Mouse (Mus musculus): ENCODE results near the gene Thnsl1.

The Thnsl1 gene

DNA sequence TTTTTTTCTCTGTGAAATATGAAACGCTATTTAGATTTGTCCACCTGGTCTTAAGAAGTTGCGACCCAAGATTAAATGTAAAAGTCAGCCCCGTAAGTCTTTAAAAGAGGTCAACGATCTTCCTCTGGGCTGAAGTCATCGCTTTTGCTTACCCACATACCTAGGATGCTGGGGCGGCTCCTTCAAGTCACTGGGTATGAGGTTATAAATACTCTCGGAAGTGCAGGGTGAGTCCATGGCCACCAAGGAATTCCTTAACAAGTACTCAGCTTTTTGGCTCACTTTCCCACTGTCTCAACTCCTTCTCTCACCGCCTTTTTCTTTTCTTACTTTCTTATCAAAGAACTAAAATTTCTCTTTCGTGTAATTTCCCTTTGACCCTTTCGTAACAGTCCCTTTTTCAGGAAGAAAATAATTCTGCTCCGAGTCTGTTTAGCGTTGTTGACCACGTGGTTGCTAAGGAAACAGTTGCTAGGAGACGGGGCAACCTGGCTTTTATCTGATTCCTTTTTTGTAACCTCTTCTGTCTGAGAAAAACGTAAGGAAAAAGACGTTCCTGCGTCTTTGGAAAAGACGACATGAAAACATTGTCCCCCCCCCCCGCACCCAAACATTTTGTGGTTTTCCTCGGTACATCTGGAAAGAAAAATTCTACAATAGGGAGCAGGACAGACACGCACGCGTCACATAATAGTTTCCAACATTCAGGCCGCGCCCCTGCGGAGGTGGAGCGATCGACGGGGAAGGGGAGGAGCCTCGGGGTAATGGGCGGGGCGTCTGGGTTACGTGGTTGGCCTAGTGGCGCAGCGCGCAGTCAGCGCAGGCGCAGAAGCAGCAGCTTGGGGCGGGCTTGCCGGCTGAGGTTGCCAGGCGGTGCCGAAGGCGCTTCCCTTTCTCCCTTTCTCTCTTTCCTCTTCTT lies at the start of gene Thnsl1, which contains the start of gene Enkur:
Thnsl1 (plus strand) TSS at position 813 of the 919 bp plus-strand sequence.
Enkur (minus strand) TSS at position 454 of the 919 bp plus-strand sequence.
- DNase-seq (ENCODE audit: low read depth), result peak; percentile 100

DNA sequence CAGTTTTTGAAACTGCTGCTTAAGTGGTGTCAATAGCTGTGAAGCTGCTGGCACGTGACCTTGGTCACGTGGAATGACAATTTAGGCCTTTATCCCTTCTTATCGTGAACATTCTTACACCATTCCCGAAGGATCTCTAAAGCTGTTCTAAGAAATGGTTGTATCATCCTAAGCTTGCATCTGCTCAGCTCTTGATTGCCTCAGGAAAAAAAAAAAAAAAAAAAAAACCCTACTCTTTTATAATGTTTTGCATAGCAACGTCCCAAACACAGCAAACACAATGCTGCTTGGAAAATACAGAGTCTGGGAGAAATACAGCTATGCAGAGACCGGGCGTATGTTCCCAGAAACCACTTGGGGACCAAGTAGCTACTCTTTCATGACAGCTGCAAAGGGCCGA lies 41.2 kb upstream of the Thnsl1 start:
- DNase-seq (ENCODE audit: low read depth), result no peak

DNA sequence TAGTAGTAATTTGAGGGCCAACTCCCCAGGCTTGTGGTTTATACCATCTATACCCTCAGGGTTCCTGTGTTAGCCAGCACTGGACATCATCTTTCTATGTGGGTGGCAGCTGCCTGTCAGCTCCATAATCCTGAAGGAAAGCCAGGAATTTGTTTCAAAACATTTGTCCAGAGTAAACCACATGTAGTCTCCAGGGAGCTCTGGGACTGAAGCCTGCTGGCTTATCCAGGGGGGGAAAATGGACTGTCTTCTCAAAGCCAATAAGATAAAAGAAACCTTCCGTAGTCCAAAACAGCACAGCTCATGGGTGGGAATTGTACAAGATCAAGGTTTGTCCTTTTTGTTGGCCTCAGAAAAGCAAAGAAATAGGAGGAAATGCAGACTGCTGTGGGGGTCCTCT lies 37.6 kb upstream of the Thnsl1 start:
- DNase-seq (ENCODE audit: low read depth), result no peak

DNA sequence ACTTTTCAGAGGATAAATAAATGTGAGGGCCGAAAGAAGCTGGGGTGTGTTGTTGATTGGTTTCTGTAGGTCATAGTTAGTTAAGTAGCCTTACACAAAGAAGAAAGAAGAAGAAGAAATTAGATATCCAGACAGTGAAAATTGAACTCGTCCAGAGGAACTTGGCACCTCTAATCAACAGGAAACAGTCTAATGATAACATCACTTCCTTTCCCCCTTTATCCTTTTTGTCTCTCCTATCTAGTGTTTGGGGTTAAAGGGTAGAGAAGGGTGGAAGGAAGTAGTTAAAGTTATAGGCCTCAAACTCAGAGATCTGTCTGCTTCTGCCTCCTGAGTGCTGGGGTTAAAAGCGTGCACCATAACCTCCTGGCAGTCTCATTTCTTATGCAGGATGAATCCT lies 32.7 kb upstream of the Thnsl1 start:
- no peak for DNase-seq (ENCODE audit: low read depth)

DNA sequence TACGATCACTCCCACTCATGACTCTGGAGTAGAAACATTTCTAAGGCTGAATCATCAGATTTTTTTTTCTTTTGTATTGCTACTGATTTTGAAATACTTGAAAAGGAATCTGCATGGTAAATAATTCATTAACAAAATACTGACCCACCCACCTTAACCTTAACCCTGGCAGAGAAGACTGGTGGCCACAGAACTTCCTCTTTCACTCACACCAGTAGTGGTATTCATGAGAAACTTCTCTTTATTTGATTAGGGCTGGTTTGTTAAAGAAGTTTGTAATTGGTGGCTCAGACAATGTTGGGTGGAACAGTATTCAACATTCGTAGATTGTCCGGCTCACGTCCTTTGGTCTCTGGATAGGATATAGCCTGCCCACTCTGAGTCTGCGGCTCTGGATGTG lies 26.4 kb upstream of the Thnsl1 start:
- no peak for DNase-seq (ENCODE audit: low read depth)

DNA sequence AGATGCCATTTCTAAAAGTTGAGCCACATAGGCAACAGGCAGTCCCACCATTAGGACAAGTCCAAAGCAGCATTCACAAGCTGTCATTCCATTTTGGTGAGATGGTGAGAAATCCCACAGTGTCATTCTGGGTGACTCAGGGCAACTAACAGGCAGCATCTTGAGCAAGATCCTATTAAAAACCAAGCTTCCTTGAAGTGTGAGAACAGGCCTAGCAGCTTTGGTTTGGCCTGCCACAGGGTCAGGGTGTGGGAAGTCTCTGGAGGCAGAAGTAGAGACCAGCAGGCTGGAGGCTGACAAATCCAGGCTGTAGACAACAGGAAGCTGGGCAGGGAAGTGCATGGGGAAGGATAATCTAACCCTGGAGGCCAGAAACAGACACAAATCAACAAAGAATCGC lies 22.7 kb upstream of the Thnsl1 start:
- DNase-seq (ENCODE audit: low read depth), result no peak

DNA sequence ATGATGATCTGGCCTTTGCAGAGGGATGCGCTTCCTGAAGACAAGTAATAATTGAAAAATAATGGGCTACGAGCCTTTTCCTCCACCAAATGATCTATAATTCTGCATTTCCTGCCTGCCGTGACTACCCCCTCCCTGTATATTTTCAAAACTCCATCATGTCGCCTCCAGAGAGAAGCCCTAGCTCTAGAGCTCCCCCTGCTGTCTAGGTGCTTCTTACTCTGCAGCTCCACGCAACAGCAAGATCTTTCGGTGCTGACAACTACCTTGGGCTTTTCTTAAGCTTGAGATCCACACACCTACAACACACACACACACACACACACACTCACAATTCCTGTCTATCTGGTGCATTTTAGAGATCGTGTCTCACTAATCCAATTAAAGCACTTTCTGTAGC lies 17.9 kb upstream of the Thnsl1 start:
- DNase-seq (ENCODE audit: low read depth), result peak; percentile 85

DNA sequence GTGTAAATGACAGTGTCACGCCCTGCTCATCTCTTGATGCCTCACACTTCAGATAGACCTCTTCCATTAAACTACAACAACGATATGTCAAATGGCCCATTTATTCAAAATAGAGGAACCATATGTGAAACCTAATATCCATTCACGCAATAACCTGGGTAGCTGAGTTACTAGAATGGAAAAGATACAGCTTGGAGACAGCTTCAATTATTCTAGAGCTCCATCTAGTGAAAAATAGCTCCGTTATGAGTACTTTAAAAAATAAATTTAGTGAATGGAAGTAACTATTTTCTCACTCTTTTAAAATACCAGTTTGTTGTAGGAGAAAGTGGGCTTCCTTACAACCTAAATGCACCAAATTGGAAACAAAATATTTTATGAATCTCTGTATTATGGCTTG lies 16.9 kb upstream of the Thnsl1 start:
- DNase-seq (ENCODE audit: low read depth), result no peak

DNA sequence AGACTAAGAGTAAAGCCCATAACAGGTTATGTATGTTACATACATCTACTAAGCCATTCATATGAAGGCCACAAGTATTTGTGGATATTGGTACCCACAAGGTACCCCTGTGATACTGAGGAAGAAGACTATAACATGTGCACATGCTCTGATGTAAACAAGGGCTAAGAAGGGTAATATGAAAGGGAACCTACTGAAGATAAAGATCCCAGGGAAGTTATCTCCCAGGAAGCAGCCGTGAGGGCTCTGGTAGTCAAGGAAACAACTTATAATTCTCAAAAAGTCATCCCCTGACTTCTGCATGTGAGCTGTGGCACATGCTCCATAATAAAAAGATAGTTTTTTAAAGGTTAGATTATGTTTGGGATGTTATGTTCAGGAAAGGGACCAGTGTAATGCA lies 14.3 kb upstream of the Thnsl1 start:
- DNase-seq (ENCODE audit: low read depth), result no peak

DNA sequence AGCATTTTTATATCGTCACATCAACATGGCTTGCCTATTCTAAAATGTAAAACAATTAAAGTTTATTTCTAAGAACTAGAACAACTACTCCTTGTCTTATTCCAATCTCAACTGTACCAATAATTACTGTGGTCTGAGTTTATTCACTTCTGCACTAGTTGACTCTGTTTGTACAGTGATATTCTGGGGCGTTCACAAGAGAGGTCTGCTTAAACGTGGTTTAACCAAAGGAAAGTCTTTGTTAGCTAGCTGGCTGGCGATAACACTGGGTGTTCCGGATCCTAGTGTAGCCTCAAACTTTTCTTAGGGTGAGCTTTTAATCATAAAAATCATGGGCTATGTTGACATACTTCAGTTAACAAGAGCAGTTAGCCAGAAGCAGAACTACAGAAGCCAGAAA lies 10.3 kb upstream of the Thnsl1 start:
- no peak for DNase-seq (ENCODE audit: low read depth)

DNA sequence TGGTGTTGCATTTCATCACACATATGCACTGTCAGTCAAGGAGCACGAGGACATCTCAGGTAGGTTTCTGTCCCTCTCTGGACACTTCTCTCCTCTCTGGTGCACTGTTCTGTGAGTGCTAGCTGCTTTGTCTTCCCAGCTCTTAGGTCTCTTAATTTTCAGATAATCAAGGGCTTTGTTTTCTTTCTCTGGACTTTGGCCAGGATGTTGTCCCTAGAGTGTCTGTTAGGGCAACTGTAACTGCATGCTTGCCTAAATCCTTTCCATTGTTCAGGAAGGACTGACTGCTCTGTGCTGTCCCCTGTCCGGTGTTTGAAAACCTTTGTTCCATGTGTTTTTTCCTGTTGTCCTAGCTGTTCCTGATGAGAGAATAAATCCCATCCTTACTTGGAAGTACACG lies 6.5 kb upstream of the Thnsl1 start:
- no peak for DNase-seq (ENCODE audit: low read depth)

DNA sequence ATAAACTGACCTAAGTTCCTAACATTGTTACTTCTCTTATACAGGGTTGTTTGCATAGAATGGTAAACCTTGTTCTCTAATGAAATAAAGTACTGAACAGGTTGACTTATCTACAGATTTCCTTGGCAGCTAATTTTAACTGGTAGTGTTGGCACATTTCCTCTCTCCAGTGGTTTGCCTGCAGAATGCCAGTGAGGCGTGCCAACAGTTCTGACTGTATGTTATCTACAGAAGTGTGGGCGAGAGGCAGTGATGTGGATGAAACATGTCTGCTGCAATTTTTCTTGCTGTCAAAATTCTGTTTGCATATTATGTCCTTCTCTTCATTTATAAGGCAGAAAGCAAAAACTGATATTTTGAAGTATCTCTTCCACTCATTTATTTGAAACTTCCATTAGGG lies 2.8 kb upstream of the Thnsl1 start:
- no peak for DNase-seq (ENCODE audit: low read depth)

DNA sequence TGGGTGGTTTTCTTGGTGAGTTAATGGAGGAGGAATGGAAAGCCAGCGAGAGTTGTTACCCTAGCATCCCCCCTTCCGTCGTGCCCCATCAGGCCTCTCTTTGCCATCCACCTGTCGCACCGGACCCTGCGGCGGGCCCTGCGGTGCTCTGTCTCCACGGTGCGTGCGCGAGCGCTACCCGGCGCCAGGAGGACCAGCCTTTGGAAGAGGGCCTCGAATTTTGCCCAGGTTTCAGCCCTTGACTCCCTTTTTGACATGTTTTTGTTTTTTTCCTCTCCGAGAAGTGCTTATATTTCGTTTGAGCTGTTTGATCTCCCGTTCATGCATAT lies 271 bp downstream of the Thnsl1 start:
- no peak for DNase-seq (ENCODE audit: low read depth)

DNA sequence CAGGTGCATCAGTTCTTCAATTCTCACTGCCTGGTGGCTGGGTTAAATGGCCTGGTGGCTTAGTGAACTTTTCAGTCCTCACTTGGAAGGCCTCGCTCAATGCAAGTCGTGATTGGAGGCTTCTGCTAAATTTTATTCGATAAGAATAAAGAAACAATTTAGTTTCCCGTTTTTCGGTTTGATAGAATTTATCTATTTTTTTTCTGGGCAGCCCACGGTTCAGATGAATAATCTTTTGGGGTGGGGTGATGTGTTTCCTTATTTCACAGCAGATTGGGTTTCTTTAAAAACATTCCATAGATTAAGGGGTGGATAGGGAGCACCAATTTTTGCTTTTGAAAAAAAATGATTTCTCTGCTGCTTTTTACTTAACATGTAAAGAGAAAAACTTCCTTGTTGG lies 754 bp downstream of the Thnsl1 start:
- no peak for DNase-seq (ENCODE audit: low read depth)

DNA sequence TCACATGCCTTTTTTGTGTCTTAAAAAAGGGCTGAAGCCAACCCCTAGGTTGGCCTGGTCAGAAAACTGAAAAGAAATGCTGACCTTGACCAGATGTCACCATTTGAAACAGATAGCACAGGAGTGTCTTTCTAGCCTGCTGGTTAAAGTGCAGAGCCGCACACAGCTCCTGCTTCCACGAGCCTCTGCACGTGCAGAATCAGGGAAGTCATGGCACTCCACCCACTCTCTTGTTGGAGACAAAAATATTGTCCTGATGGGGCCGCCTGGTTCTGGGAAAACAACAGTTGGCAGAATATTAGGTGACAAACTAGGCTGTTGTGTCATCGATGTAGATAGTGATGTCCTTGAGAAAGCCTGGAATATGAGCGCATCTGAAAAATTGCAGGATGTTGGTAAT lies 5.8 kb downstream of the Thnsl1 start:
- DNase-seq (ENCODE audit: low read depth), result no peak

DNA sequence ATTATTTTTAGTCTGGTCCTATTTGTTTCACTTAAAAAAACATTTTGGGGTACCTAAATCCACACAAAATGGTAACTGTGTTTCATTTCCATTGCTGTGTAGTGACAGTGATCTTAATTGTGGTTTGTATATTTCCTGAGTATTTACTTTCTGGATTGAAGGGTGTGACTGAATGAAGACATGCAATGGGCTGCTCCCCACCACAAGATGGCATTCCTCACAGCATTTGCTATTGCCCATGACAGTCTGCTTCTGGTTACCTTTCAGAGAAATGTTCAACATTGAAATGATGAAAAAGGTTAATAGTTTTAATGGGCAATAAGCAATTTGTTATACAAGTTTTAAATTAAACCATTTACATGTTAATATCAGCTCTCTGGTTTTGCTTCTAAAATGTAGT lies 8.8 kb downstream of the Thnsl1 start:
- peak; percentile 35 for DNase-seq (ENCODE audit: low read depth)

DNA sequence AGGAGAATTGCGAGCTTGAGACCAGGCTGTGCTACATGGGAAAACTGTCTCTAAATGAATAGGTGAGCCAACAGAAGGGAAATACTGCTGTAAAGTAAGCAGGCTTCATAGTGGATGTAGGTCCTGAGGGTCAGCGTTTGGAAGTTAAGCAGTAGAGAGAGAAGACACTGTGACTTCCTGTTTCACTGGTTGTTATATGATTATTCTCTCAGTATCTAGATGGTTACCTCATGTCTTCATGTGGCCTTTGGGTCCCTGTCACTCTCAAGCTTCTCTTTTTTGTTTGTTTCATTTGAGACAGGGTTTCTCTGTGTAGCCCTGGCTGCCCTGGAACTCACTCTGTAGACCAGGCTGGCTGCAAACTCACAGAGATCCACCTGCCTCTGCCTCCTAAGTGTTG lies 9.8 kb downstream of the Thnsl1 start:
- no peak for DNase-seq (ENCODE audit: low read depth)

DNA sequence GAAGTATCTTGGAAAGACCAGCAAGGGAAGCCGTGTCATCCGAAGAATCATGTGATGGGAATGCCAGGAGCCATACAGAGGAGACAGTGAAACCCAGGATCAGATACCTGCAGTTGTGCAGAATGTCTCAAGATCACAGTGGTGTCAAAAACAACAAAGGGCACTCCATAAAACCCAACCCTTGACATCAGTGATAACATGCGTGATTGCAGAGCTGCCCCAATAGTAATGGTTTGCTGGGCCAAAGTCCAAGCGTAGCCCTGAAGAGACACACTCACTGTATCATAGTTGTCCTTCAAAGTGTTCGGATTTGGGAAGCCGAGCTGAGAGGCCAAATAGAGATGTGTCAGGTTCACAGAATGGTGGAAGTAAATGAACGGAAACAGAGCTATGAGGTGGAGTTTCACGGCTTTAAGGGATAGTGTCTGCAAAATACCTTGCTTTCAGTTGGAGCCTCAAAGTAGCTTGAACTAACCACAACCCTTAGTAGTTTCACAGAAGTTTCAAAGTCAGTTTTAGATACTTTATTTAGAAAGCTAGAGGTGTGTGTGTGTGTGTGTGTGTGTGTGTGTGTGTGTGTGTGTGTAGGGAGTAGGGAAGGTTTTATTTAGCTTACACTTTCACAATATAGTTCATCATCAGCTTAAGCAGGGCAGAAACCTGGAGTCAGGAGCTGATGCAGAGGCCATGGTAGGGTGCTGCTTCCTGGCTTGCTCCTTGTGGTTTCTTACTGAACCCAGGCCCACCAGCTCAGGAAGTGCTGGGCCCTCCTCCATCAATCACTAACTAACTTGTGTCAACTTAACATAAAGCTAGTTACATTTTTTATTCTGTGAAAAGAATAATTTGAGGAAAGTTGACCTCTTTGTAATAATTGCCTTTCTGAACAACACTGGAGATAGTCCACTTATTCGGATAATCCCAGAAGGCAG lies 17.2 kb downstream of the Thnsl1 start:
- DNase-seq (ENCODE audit: low read depth), result peak; percentile 72

DNA sequence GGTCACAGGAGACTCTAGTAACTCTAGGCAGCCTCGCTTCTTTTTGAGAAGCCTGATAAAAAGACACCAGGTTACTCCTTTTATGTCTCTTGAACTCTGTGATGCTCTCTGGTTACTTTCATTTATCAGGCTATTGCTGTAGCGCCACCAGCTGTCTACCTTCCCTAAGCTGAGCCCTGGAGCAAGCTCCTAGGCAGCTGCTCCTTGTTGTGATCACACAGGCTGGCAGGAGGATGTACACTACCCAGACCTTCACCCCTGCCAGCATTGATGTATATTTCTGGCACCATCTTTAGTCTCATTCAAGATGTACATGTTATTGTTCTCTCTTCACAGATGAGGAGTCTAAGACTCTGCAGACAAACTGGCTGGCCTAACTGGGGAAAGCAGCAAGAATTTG lies 24.8 kb downstream of the Thnsl1 start:
- DNase-seq (ENCODE audit: low read depth), result peak; percentile 36

DNA sequence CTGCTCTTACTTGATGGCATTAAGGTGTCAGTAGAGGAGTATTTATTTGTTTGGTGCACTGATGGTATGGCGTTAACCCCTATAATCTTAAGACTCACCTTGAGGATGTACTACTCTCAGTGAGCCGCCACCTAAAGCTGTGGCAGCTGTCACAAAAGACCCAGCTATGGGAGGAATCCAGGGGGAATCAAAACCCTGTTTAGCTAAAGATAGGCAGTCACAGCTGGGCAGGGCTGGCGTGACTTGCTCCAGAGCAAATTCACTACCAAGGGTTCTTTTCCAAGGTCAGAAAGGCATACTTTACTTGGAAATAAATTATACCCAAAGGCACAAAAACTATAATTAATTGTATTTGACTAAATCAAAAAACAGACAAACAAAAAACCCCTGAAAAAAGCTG lies 25.6 kb downstream of the Thnsl1 start:
- DNase-seq (ENCODE audit: low read depth), result no peak

DNA sequence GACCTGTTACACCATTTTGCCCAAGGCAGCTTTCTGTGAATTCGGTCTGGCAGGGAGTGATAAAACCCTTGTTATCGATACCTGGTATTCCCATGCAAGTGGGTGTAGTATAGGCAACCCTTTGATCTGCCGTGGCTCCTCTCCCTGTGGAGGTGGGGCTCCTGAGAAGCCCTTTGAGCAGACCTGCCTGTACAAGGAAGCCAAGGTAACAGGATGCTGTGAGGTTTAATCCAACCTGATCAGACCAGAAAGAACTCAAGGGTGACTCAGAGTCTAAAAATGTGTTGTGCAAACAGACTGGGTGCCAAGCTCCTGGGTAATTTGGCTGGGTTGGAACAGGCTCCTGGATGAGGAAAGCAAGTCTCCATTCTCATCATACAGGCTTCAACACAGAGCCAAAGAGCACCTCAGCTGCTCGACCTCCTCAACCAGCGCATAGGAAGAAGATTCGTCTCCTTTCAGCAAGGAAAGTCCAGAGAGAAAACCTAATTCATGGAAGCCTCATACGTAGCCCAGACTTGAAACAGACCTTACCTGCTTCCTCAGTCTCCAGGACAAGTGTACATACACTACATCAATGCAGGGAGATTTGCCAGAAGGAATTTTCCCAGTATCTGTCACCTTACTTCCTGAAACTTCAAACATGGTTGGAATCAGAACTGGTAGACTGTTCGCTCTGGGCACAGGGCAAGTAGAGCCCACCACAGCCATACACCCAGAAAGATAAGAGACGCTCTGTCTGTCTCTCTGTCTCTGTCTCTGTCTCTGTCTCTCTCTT lies 29.5 kb downstream of the Thnsl1 start:
- no peak for DNase-seq (ENCODE audit: low read depth)

DNA sequence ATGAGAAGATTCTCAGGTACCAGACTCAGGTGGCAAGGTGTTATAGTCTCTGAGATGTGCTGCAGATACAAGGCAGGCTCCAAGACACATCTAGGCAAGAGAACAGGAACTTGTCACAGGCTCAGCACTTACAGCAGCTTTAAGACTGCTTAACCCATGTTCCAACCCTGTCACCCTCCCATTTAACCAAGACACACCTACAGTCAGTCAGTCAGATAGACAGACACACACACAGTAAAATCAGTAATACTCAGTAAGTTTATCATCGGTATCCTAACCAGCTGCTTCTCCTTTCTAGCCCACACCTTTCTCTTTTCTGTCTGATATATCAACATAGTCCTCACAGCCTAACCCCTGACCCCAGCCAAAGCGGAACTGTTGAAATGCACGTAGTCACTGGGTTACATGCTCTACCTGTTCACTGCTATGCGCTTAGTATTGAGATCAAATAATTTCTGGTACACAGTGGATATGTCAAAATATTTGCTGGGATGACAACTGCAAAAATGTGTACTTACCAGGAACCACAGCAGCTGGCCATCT lies 30.4 kb downstream of the Thnsl1 start:
- DNase-seq (ENCODE audit: low read depth), result no peak

Data from naive thymus-derived CD4-positive, alpha-beta T cell, adult 2 months (primary cell).